ENCODE assay signal across 13 mouse cellular contexts in the genomic region with DNA sequence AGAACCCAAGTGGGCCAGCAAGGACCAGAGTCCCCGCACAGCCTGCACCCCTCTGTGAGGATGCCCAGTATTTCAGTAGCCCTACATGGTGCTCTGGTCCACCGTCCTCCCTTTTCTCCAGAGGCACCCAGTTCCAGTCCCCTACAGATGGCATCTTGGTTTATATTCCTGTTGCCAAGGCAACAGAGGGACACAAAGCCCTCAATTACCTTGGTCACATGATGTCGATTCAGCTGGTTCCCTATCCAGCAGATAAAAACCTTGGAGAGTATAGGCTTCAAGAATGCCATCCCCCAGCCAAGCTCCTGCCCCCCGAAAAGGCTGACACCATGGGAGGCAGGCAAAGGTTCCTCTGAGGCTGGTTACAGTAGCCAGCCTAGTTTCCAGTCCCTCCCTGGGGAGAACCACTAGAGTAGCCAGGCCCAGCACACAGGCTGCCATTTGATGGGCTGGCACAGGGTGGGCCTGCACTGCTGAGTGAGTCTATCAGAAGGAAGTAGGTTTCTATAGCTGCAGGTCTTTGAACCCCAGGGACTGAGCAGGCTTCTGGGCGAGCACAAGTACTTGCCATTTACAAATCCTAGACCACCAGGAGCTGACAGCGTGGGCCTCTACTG. TPM values are rescaled to one million over a fixed set of nuclear protein-coding genes. Genes with fewer than 3 reads are reported as not detected.
A peak's percentile ranks its signal among the peaks of the same experiment; 100 is the strongest.
DNase-seq lines count a peak whose midpoint lies in the region; ATAC-seq and TF ChIP-seq lines count a peak whose summit lies in the region.
"Had no signal": no experiment of that assay in that cellular context is flagged by ENCODE, and none has a peak within 500 bp of the region (broad histone marks: within the 10 kb centered on the region; RNA-seq: fewer than 3 reads in every experiment).

No protein-coding gene starts in this region.

- DNase-seq in embryo, embryonic 10.5 days (ENCODE audit: low spot score): peak; percentile 42
- DNase-seq in forebrain, embryonic 14.5 days (ENCODE audit: low spot score): peak; percentile 88
- peak; percentile 25 for DNase-seq in layer of hippocampus, adult 9-10 months (ENCODE audit: low spot score)
- DNase-seq in midbrain, postnatal 0 days (ENCODE audit: low spot score): peak; percentile 49
- no peak for DNase-seq in thymus, postnatal 36 days
- no peak for DNase-seq in gastrocnemius, postnatal 25 days
- DNase-seq in urinary bladder, postnatal 4 days (ENCODE audit: low spot score in 2 of 2): no peak
- DNase-seq: adrenal gland, adult 8-10 months; gastrocnemius, postnatal 10 days; heart, postnatal 10 days; lung, adult 18-20 months had no signal

- no peak for TF ChIP-seq CTCF in midbrain, postnatal 0 days (IDR thresholded peaks at IDR 0.05)

- H3K4me3 ChIP-seq in forebrain, embryonic 14.5 days (ENCODE audit: low read depth, low read length): no peak overlapping the region
- H3K4me3 ChIP-seq in midbrain, postnatal 0 days (ENCODE audit: low read depth, low read length): no peak overlapping the region

- H3K27ac ChIP-seq in forebrain, embryonic 14.5 days (ENCODE audit: low read depth, low read length): peak overlapping the region; percentile 78
- H3K27ac ChIP-seq in midbrain, postnatal 0 days (ENCODE audit: low read depth, low read length): peak overlapping the region; percentile 47; the same call in 1 of the 2 replicates

- no peaks in the 10 kb centered on the region for H3K9me3 ChIP-seq in forebrain, embryonic 14.5 days (replicated peaks; ENCODE audit: control insufficient read depth, low read length)
- no peaks in the 10 kb centered on the region for H3K9me3 ChIP-seq in midbrain, postnatal 0 days (ENCODE audit: low read length)
- H3K9me3 ChIP-seq: G1E had no signal

- peaks cover 13% of the 10 kb centered on the region for H3K4me1 ChIP-seq in forebrain, embryonic 14.5 days (ENCODE audit: control insufficient read depth, insufficient read depth, low read length)
- 0 out of 2 replicates have a peak, but pooled peaks cover 4% of the 10 kb centered on the region for H3K4me1 ChIP-seq in midbrain, postnatal 0 days (ENCODE audit: insufficient read depth, low read length)

- 60% methylated on average over 6 of the region's 6 CpGs for WGBS in forebrain, embryonic 14.5 days
- 38% methylated on average over 6 of the region's 6 CpGs for WGBS in midbrain, postnatal 0 days

- peak; percentile 84 for ATAC-seq in forebrain, embryonic 14.5 days
- ATAC-seq in midbrain, postnatal 0 days (ENCODE audit: low FRiP score): peak; percentile 17; the same call in 1 of the 2 replicates

- no peaks in the 10 kb centered on the region for H3K27me3 ChIP-seq in forebrain, embryonic 14.5 days (replicated peaks; ENCODE audit: control insufficient read depth, insufficient read depth, low read length)
- no peaks in the 10 kb centered on the region for H3K27me3 ChIP-seq in midbrain, postnatal 0 days (ENCODE audit: insufficient read depth, low read length)

- H3K4me2 ChIP-seq in forebrain, embryonic 14.5 days (ENCODE audit: low read length): 0 out of 2 replicates have a peak overlapping the region, but pooled peaks have one; percentile 9
- H3K4me2 ChIP-seq in midbrain, postnatal 0 days (ENCODE audit: low read depth, low read length, poor library complexity, severe bottlenecking): no peak overlapping the region

- peaks cover 92% of the 10 kb centered on the region for H3K36me3 ChIP-seq in forebrain, embryonic 14.5 days (ENCODE audit: control insufficient read depth, insufficient read depth, low read length)
- peaks cover 76% of the 10 kb centered on the region for H3K36me3 ChIP-seq in midbrain, postnatal 0 days (ENCODE audit: insufficient read depth, low read length)

- H3K9ac ChIP-seq in forebrain, embryonic 14.5 days (ENCODE audit: low read length): peak overlapping the region; percentile 29; the same call in 1 of the 2 replicates
- no peak overlapping the region; the same call in 1 of the 2 replicates for H3K9ac ChIP-seq in midbrain, postnatal 0 days (replicated peaks; ENCODE audit: low read length, poor library complexity, severe bottlenecking)

RNA-seq across cellular contexts. Expression of gene 1700061G19Rik, which starts 21.3 kb away (rescaled TPM):
- polyA plus RNA-seq in forebrain, embryonic 14.5 days (2014; fragmentation: Nextera tagmentation; extraction: Ambion mirVana): 0.08 and 0.19 TPM in 2 replicates
- not detected in 2 replicates for total RNA-seq in midbrain, postnatal 0 days (2014; rRNA removed)
- 0.45 and 0.72 TPM in 2 replicates for polyA plus RNA-seq in midbrain, postnatal 0 days (2015; fragmentation: Nextera tagmentation; extraction: Ambion mirVana)
- total RNA-seq in gastrocnemius, postnatal 25 days (2021): not detected
- polyA plus RNA-seq: G1E had no signal

RNA-seq across cellular contexts. Expression of gene Acsbg2, which starts 22.4 kb away (rescaled TPM):
- polyA plus RNA-seq in forebrain, embryonic 14.5 days (2014; fragmentation: Nextera tagmentation; extraction: Ambion mirVana): not detected in 2 replicates
- total RNA-seq in midbrain, postnatal 0 days (2014; rRNA removed): 0.11 TPM in 1 of 2 replicates, not detected in the other
- polyA plus RNA-seq in midbrain, postnatal 0 days (2015; fragmentation: Nextera tagmentation; extraction: Ambion mirVana): not detected in 2 replicates
- not detected for total RNA-seq in gastrocnemius, postnatal 25 days (2021)
- total RNA-seq: gastrocnemius, postnatal 10 days; heart, postnatal 10 days; left cerebral cortex, adult 8-10 months had no signal
- polyA plus RNA-seq: G1E had no signal

RNA-seq across cellular contexts. Expression of gene Mllt1, which starts 38.6 kb away (rescaled TPM):
- 45.6 and 52.3 TPM in 2 replicates for polyA plus RNA-seq in forebrain, embryonic 14.5 days (2014; fragmentation: Nextera tagmentation; extraction: Ambion mirVana)
- 136 and 145 TPM in 2 replicates for total RNA-seq in midbrain, postnatal 0 days (2014; rRNA removed)
- 60.2 and 63.5 TPM in 2 replicates for polyA plus RNA-seq in midbrain, postnatal 0 days (2015; fragmentation: Nextera tagmentation; extraction: Ambion mirVana)
- total RNA-seq in gastrocnemius, postnatal 25 days (2021): 10 to 100 TPM; 16.0 to 16.5 TPM

Comparison
In these comparisons a context has a peak if more than half of its experiments do, and no peak if none do; other contexts are left out.
1. DNase-seq: peak in embryo, embryonic 10.5 days (single experiment), forebrain, embryonic 14.5 days (single experiment), layer of hippocampus, adult 9-10 months (single experiment) and midbrain, postnatal 0 days (single experiment); none in thymus, postnatal 36 days (0 of 2), gastrocnemius, postnatal 25 days (single experiment) and urinary bladder, postnatal 4 days (0 of 2).